Mouse (Mus musculus): ENCODE data around the gene Thop1. TPM values are rescaled to one million over a fixed set of nuclear protein-coding genes. Genes with fewer than 3 reads are reported as not detected.
A peak's percentile ranks its signal among the peaks of the same experiment; 100 is the strongest.

Gene Thop1
- polyA plus RNA-seq, 1 experiment, result 139 TPM

- H3K4me3 ChIP-seq, result no peak overlapping the region
- H3K36me3 ChIP-seq (ENCODE audit: control insufficient read depth, insufficient read depth), result peaks cover 15% of the 10 kb centered on the region
- no peak overlapping the region for H3K4me2 ChIP-seq (ENCODE audit: low read depth)
- H3K79me2 ChIP-seq (ENCODE audit: control insufficient read depth, insufficient read depth), result no peaks in the 10 kb centered on the region
- TF ChIP-seq E2F4 (IDR thresholded peaks at IDR 0.05; ENCODE audit: insufficient read depth) (no peak), POLR2AphosphoS2 (IDR thresholded peaks at IDR 0.05; ENCODE audit: insufficient read length, low read depth) (peak; percentile 23), POLR2A (IDR thresholded peaks at IDR 0.05; ENCODE audit: insufficient read length, low read depth) (no peak), TCF12 (IDR thresholded peaks at IDR 0.05; ENCODE audit: insufficient read depth, poor library complexity, severe bottlenecking) (no peak)
- no peak overlapping the region for H3ac ChIP-seq (ENCODE audit: control insufficient read depth, insufficient read length)
- no peaks in the 10 kb centered on the region for H3K27me3 ChIP-seq (ENCODE audit: control insufficient read depth, insufficient read depth, insufficient read length)
These were observed 53.7 kb downstream of the Thop1 start for GRCm38 (mm10) chr10:81123500-81123899.

Other genes with a start within 250 kb of the Thop1 start
- gene Oaz1, start 243.4 kb upstream of the Thop1 start, polyA plus RNA-seq (2012; fragmentation: generic; extraction: Trizol), result 1,349 TPM
- gene Lingo3, start 226.0 kb upstream of the Thop1 start, polyA plus RNA-seq (2012; fragmentation: generic; extraction: Trizol), result 0.05 TPM
- 150 TPM for gene Lsm7, start 214.8 kb upstream of the Thop1 start, polyA plus RNA-seq (2012; fragmentation: generic; extraction: Trizol)
- gene Sppl2b, start 214.8 kb upstream of the Thop1 start, polyA plus RNA-seq (2012; fragmentation: generic; extraction: Trizol), result 31.0 TPM
- gene Tmprss9, start 198.2 kb upstream of the Thop1 start, polyA plus RNA-seq (2012; fragmentation: generic; extraction: Trizol), result 0.05 TPM
- gene Timm13, start 169.1 kb upstream of the Thop1 start, polyA plus RNA-seq (2012; fragmentation: generic; extraction: Trizol), result 225 TPM
- gene Lmnb2, start 151.8 kb upstream of the Thop1 start, polyA plus RNA-seq (2012; fragmentation: generic; extraction: Trizol), result 65.2 TPM
- gene Gadd45b, start 140.0 kb upstream of the Thop1 start, polyA plus RNA-seq (2012; fragmentation: generic; extraction: Trizol), result 52.2 TPM
- 0.47 TPM for gene Gng7, start 55.1 kb upstream of the Thop1 start, polyA plus RNA-seq (2012; fragmentation: generic; extraction: Trizol)
- gene Diras1, start 44.4 kb upstream of the Thop1 start, polyA plus RNA-seq (2012; fragmentation: generic; extraction: Trizol), result 0.42 TPM
- 21.8 TPM for gene Slc39a3, start 32.6 kb upstream of the Thop1 start, polyA plus RNA-seq (2012; fragmentation: generic; extraction: Trizol)
- 192 TPM for gene Sgta, start 9.9 kb upstream of the Thop1 start, polyA plus RNA-seq (2012; fragmentation: generic; extraction: Trizol)
- 0.14 TPM for gene Creb3l3, start 28.8 kb downstream of the Thop1 start, polyA plus RNA-seq (2012; fragmentation: generic; extraction: Trizol)
- 126 TPM for gene Map2k2, start 35.9 kb downstream of the Thop1 start, polyA plus RNA-seq (2012; fragmentation: generic; extraction: Trizol)
- gene Zbtb7a, start 65.2 kb downstream of the Thop1 start, polyA plus RNA-seq (2012; fragmentation: generic; extraction: Trizol), result 26.1 TPM
- 43.2 TPM for gene Pias4, start 97.9 kb downstream of the Thop1 start, polyA plus RNA-seq (2012; fragmentation: generic; extraction: Trizol)
- 3,891 TPM for gene Eef2, start 106.6 kb downstream of the Thop1 start, polyA plus RNA-seq (2012; fragmentation: generic; extraction: Trizol)
- 120 TPM for gene Dapk3, start 113.0 kb downstream of the Thop1 start, polyA plus RNA-seq (2012; fragmentation: generic; extraction: Trizol)
- 0.12 TPM for gene 4930442H23Rik, start 113.8 kb downstream of the Thop1 start, polyA plus RNA-seq (2012; fragmentation: generic; extraction: Trizol)
- 52.3 TPM for gene Nmrk2, start 132.0 kb downstream of the Thop1 start, polyA plus RNA-seq (2012; fragmentation: generic; extraction: Trizol)
- 0.11 TPM for gene Atcay, start 160.8 kb downstream of the Thop1 start, polyA plus RNA-seq (2012; fragmentation: generic; extraction: Trizol)
- 2.3 TPM for gene Zfr2, start 163.1 kb downstream of the Thop1 start, polyA plus RNA-seq (2012; fragmentation: generic; extraction: Trizol)
- 0.67 TPM for gene Matk, start 182.9 kb downstream of the Thop1 start, polyA plus RNA-seq (2012; fragmentation: generic; extraction: Trizol)
- 167 TPM for gene Mrpl54, start 196.9 kb downstream of the Thop1 start, polyA plus RNA-seq (2012; fragmentation: generic; extraction: Trizol)
- gene Apba3, start 196.9 kb downstream of the Thop1 start, polyA plus RNA-seq (2012; fragmentation: generic; extraction: Trizol), result 166 TPM
- 0.17 TPM for gene Tjp3, start 221.5 kb downstream of the Thop1 start, polyA plus RNA-seq (2012; fragmentation: generic; extraction: Trizol)
- 23.3 TPM for gene Pip5k1c, start 222.9 kb downstream of the Thop1 start, polyA plus RNA-seq (2012; fragmentation: generic; extraction: Trizol)

All from myocyte (in vitro differentiated cells).